Mouse (Mus musculus): Measurements from ENCODE around the gene Rhox3g.
"Not testable (repeated sequence)": the region's sequence is repeated elsewhere in the genome, so short reads cannot be mapped to it uniquely, and the experiment has no call there.

Gene Rhox3g

GRCm38 (mm10) chrX:37628512-37628911 is at the start of gene Rhox3g:
Rhox3g (minus strand) TSS chrX:37628612.
- in situ Hi-C loops (cut with MboI; ENCODE audit: low sequenced_read_pairs), result not testable (repeated sequence)

GRCm38 (mm10) chrX:37673177-37673576 is 44.8 kb upstream of the Rhox3g start, which contains the start of gene Rhox2h:
Rhox2h (minus strand) TSS chrX:37673277.
- in situ Hi-C loops (cut with MboI; ENCODE audit: low sequenced_read_pairs), result not testable (repeated sequence)

- in situ Hi-C loops (cut with MboI; ENCODE audit: low sequenced_read_pairs), result not testable (repeated sequence)
Measured at GRCm38 (mm10) chrX:37668664-37669063, 40.3 kb upstream of the Rhox3g start, which contains the start of gene Rhox3h. Rhox3h (minus strand) TSS chrX:37668764.

GRCm38 (mm10) chrX:37651227-37651626 is 22.8 kb upstream of the Rhox3g start, which contains the start of gene Rhox4g:
Rhox4g (minus strand) TSS chrX:37651327.
- in situ Hi-C loops (cut with MboI; ENCODE audit: low sequenced_read_pairs), result not testable (repeated sequence)

- in situ Hi-C loops (cut with MboI; ENCODE audit: low sequenced_read_pairs), result not testable (repeated sequence)
Measured at GRCm38 (mm10) chrX:37643370-37643769, 15.0 kb upstream of the Rhox3g start, which contains the start of gene Rhox2g. Rhox2g (minus strand) TSS chrX:37643470.

GRCm38 (mm10) chrX:37607604-37608003 is 20.8 kb downstream of the Rhox3g start, which contains the start of gene Rhox4f:
Rhox4f (minus strand) TSS chrX:37607704.
- in situ Hi-C loops (cut with MboI; ENCODE audit: low sequenced_read_pairs), result not testable (repeated sequence)

- in situ Hi-C loops (cut with MboI; ENCODE audit: low sequenced_read_pairs), result not testable (repeated sequence)
Measured at GRCm38 (mm10) chrX:37580692-37581091, 47.7 kb downstream of the Rhox3g start, which contains the start of gene Rhox3f. Rhox3f (plus strand) TSS chrX:37580992.
